ENCODE assay signal across 22 mouse cellular contexts in the genomic region with DNA sequence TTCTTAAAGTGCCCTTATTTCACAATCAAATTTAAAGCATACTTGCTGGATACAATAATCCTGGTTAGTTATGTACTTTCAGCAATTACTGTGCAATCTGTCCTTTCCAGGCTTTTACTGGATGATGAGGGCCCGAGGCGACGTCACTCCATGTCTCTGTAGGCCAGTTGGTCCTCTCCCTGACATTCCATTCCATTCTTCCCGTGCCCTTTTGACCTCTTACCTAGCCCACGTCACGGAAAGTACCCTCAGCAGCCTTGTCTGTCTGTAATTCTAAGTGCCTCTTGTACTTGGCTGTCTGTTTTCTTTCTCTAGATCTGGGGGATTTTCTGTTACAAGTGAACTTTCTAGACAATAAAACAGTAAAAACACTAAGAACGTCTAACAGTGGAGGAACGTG. TPM values are rescaled to one million over a fixed set of nuclear protein-coding genes. Genes with fewer than 3 reads are reported as not detected.
DNase-seq lines count a peak whose midpoint lies in the region.
"Had no signal": no experiment of that assay in that cellular context is flagged by ENCODE, and none has a peak within 500 bp of the region (broad histone marks: within the 10 kb centered on the region; RNA-seq: fewer than 3 reads in every experiment).

No protein-coding gene starts in this region.

- H3K9me3 ChIP-seq in embryonic facial prominence, embryonic 10.5 days: no peaks in the 10 kb centered on the region
- H3K9me3 ChIP-seq: embryonic facial prominence, embryonic 15.5 days; forebrain, embryonic 10.5 days; hindbrain, embryonic 13.5 days had no signal

- peak; percentile 40 for DNase-seq in embryo, embryonic 10 days (ENCODE audit: low spot score)
- no peak for DNase-seq in embryo, embryonic 11 days
- peak; percentile 22 for DNase-seq in kidney, postnatal 10 days
- DNase-seq in kidney, postnatal 25 days: no peak
- peak; percentile 76 for DNase-seq in R1 (ENCODE audit: low read depth, low spot score)
- peak; percentile 14 for DNase-seq in embryonic facial prominence, embryonic 10.5 days (ENCODE audit: low spot score)
- DNase-seq in layer of hippocampus, adult 9-10 months (ENCODE audit: low spot score): no peak
- no peak for DNase-seq in neural tube, embryonic 10.5 days (ENCODE audit: extremely low spot score, low spot score)
- DNase-seq: adrenal gland, adult 8-10 months; adrenal gland, postnatal 36 days; B cell, adult 2 months; cerebellum, adult 2 months; cerebellum, postnatal 10 days; gastrocnemius, adult 2 months; gastrocnemius, postnatal 25 days; heart, postnatal 4 days had no signal

- no peak overlapping the region for H3K27ac ChIP-seq in embryonic facial prominence, embryonic 10.5 days (replicated peaks)
- H3K27ac ChIP-seq: embryonic facial prominence, embryonic 15.5 days; forebrain, embryonic 10.5 days; gastrocnemius, adult 2 months; hindbrain, embryonic 13.5 days; hindbrain, postnatal 0 days had no signal

- H3K27me3 ChIP-seq in embryonic facial prominence, embryonic 10.5 days (replicated peaks; ENCODE audit: low read depth, poor library complexity, severe bottlenecking): peaks cover 4% of the 10 kb centered on the region; the same call in 1 of the 2 replicates
- H3K27me3 ChIP-seq: embryonic facial prominence, embryonic 15.5 days; Patski had no signal

- 52% methylated on average over 8 of the region's 8 CpGs for WGBS in embryonic facial prominence, embryonic 10.5 days

- peaks cover 22% of the 10 kb centered on the region for H3K4me1 ChIP-seq in embryonic facial prominence, embryonic 10.5 days

- no peaks in the 10 kb centered on the region for H3K36me3 ChIP-seq in embryonic facial prominence, embryonic 10.5 days (replicated peaks)
- H3K36me3 ChIP-seq: embryonic facial prominence, embryonic 15.5 days; forebrain, embryonic 10.5 days; hindbrain, embryonic 13.5 days had no signal

- H3K4me3 ChIP-seq in embryonic facial prominence, embryonic 10.5 days: no peak overlapping the region
- H3K4me3 ChIP-seq: embryonic facial prominence, embryonic 15.5 days; erythroblast, embryonic 14.5 days; forebrain, embryonic 10.5 days; gastrocnemius, adult 2 months; hindbrain, embryonic 13.5 days had no signal

RNA-seq across cellular contexts. Expression of a gene that starts 3.6 kb away (rescaled TPM):
- polyA plus RNA-seq in embryonic facial prominence, embryonic 10.5 days (2016; fragmentation: Nextera tagmentation; extraction: Ambion mirVana): 2.0 and 2.2 TPM in 2 replicates

RNA-seq across cellular contexts. Expression of a gene that starts 3.8 kb away (rescaled TPM):
- polyA plus RNA-seq in embryonic facial prominence, embryonic 10.5 days (2016; fragmentation: Nextera tagmentation; extraction: Ambion mirVana): 20.9 and 21.3 TPM in 2 replicates

Comparison
In these comparisons a context has a peak if more than half of its experiments do, and no peak if none do; other contexts are left out.
1. DNase-seq: peak in embryo, embryonic 10 days (single experiment), kidney, postnatal 10 days (single experiment), R1 (single experiment) and embryonic facial prominence, embryonic 10.5 days (single experiment); none in embryo, embryonic 11 days (single experiment), kidney, postnatal 25 days (0 of 2), layer of hippocampus, adult 9-10 months (single experiment) and neural tube, embryonic 10.5 days (single experiment).